Mouse (Mus musculus) lung, adult 18-20 months (tissue): ENCODE data around the gene Lcorl.
"Not testable (repeated sequence)": the region's sequence is repeated elsewhere in the genome, so short reads cannot be mapped to it uniquely, and the experiment has no call there.

ENCODE experiments used
- DNase-seq, 2 experiments: peaks; one replicate each; pipeline ENCODE4 v3.0.0; 2022; ENCODE audit warnings: mixed read lengths in 2 of 2

Lcorl gene

DNA sequence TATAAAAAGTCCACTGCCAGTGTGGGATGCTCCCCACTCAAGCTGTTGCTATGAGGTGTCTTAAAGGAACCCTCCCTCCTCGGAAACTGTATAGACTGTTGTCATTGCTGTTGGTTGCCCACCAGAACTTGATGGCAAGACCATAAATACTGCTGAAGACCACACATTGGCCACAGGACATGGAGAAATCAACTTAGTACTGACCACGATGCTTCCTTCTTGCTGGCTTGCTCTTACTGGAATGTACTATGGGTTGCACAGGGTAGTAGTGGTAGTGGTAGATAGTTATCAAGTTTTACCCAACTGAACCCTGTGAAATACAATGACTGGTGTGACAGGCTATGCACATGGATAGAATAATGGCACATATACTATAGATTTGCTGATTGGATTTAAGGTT lies 150.6 kb downstream of the Lcorl start:
- DNase-seq = no peak

- DNase-seq = no peak
Measured at GRCm38 (mm10) chr5:45691678-45692077, 165.7 kb downstream of the Lcorl start.

GRCm38 (mm10) chr5:45690802-45691201 lies 166.6 kb downstream of the Lcorl start:
- no peak for DNase-seq

DNA sequence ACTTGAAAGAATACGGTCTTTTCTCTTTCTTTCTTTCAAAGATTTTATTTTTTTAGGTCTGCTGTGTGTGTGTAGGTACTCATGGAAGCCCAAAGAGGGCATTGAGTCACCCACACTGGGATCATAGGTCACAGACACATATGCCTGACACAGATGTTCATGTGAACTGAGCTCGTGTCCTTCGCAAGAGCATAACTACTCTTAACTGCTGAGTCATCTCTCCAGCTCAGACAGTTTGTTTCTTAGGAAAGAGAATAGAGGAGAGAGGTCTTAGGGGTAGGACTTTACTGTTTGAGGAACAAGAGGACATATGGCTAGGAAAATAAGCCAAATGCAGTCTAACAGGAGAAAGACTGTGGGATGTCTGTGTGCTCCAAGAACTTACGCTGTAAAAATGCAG lies 168.3 kb downstream of the Lcorl start:
- DNase-seq = no peak

GRCm38 (mm10) chr5:45686223-45686622 lies 171.2 kb downstream of the Lcorl start:
- DNase-seq = no peak

- no peak for DNase-seq
Measured at GRCm38 (mm10) chr5:45685243-45685642, 172.2 kb downstream of the Lcorl start.

DNA sequence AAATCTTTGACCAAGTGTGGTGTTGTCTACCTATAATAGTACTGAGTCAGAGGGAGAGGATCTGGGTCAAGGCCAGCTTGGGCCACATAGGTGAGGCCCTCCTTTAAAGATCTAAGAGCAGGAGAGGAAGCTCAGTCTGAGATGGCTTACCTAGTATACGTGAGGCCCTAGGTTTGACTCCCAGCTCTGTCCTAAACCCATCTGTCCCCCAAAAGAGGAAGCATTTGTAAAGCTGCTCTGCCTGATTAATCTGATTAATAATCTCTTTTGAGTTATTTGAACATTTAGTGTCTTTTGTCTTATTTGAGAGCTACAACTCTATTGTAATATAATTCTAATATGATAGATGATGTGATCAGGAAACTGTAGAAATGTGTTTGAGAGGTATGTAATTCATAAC lies 174.0 kb downstream of the Lcorl start:
- DNase-seq = no peak

GRCm38 (mm10) chr5:45679955-45680354 lies 177.5 kb downstream of the Lcorl start:
- no peak for DNase-seq

DNA sequence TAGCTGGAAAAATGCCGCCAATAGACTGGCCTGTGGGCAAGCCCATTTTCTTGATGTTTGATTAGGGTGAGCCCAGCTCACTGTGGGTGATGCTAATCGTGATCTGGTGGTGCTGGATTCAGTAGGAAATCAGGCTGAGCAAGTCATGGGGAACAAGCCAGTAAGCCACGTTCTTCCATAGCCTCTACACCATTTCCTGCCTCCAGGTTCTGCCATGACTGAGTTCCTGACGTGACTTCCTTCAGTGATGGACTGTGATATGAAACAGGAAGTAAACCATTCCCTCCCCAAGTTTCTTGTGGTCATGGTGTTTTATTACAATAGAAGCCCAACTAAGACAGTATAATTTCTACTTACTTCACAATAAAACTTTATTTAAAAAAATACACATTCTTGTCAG lies 179.8 kb downstream of the Lcorl start:
- no peak for DNase-seq

DNA sequence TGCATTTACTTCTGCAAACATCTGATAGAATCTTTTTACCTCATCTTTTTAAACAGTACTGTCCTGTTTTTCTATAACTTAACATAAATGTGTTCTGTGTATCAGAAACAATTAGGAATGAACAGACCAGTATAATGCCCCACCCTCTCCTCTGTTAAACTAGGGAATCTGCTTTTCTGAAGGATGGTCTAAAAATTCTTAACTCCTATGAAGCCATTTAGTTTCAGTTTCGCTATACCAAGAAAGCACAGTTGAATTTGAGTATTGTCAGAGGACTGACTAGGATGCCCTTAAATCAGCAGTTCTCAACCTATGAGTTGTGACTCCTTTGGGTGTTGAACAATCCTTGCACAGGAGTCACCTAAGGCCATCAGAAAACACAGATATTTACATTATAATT lies 182.4 kb downstream of the Lcorl start:
- DNase-seq = no peak

DNA sequence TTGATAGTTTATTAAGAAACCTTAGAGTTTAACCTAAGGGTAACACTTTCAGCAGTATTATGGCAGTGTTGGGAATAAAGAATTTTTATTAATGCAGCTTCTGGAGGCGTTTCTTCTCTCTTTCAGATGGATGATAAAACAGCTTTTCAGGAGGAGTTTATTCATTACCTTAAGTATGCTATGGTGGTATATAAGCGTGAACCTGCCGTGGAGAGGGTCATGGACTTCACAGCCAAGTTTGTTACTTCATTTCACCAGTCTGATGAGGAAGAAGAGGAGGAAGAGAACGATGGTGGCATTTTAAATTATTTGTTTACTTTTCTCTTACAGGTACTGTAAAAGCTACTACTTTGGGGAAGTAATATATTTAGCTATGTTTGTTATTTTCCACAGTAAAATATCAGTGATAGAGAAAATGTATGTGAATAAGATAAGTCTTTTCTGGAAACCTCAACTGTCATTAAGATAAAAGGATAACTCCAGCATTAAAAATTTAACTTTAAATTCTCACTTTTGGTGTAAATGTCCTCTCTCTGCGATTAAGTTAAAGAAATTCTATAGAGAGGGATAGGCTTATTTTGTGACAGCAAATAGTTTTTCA lies 186.4 kb downstream of the Lcorl start:
- DNase-seq = no peak

DNA sequence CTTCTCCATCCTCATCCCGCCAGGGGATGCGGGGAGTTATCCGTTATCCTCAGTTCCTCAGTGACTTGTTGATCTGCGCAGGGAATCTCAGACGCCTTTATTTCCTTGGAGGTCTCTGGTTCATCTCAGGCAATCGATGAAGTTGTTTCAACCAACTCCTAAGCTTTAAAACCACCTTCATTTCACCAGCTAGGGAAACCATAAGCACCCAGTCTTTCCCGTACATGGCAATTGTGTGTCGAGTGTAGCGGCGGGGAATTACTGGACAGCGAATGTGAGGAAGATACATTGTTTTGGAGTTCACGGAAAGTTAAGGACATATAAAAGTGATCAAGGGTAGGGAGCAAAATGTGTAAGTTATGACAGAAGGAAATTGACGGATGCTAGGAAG lies 187.1 kb downstream of the Lcorl start:
- DNase-seq = no peak

- DNase-seq = peak; percentile 99
Measured at GRCm38 (mm10) chr5:45669598-45670279, 187.7 kb downstream of the Lcorl start, which contains the start of gene Ncapg. Gene Ncapg (plus strand): TSS chr5:45669919.

- DNase-seq = no peak
Measured at GRCm38 (mm10) chr5:45669234-45669597, 188.2 kb downstream of the Lcorl start.

DNA sequence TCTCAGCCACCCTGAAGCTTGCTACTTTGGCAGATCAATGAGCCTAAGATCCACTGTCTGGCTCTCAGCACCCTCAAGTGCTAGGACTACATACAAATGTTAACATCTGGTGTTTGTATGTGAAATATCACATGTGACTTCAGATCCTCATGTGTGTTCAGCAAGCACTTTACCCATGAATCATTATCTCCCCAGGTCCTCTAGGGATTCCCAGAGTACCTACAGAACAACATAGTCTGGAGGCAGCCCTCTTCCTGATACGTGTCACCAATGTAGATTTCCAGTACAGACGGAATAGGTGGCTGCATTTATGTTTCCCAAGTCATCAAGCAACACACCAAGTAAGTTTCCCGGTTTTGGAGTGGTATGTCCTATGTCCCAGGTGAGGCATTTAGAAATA lies 188.6 kb downstream of the Lcorl start:
- no peak for DNase-seq

- DNase-seq = no peak
Measured at GRCm38 (mm10) chr5:45668324-45668723, 189.1 kb downstream of the Lcorl start.

GRCm38 (mm10) chr5:45658406-45658805 lies 199.0 kb downstream of the Lcorl start:
- not testable (repeated sequence) for DNase-seq

DNA sequence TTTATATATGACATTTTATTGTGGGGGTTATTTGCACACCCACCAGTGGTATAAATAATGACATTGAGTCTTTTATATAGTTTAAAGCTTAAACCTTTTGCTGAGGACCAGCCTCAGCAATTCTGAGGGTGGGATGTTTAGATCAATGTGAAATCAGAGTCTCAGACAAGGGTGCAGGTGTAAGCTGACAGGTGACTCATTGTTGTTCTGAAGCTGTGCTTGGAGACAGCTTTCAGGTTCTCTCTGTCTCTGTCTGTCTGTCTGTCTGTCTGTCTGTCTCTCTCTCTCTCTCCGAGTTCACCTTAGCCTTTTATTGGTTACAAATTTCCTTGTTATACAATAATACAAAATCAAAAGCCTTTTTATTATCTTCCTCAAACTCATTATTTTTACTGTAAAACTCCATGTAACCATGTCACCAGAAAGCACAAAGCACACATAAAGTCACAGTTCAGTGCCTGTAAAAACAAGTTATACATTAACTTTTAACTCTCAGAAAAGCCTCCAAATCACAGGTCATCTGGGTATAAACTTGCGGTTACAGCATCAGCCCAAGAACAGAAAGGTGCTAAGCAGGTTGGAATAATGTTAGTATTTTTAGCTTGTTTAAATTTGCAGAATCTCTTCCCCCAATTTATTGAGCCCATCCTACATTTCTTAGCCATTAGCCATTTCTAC lies 206.2 kb downstream of the Lcorl start:
- no peak for DNase-seq
